Mouse (Mus musculus) cortical plate, adult 2 months (tissue): ENCODE measurements around the gene Coq10a.

Source experiments
- CTCF ChIP-seq: fragments of 200-500 bp; IDR thresholded peaks from 2 replicates; pipeline ENCODE4 v1.5.1; 2011; ENCODE audit warnings: mild to moderate bottlenecking, control low read depth, low read length; ENCODE audit not compliant: insufficient read depth; ENCODE audit errors: extremely low read depth
- POLR2A ChIP-seq: fragments of 200-500 bp; IDR thresholded peaks from 2 replicates; pipeline ENCODE4 v1.6.1; 2011; ENCODE audit warnings: mild to moderate bottlenecking, low read length, control low read depth; ENCODE audit not compliant: insufficient read depth; ENCODE audit errors: extremely low read depth

- TF ChIP-seq CTCF (no peak), POLR2A (no peak)
These were observed 27.3 kb upstream of the Coq10a start for GRCm38 (mm10) chr10:128396017-128396673.
